Mouse (Mus musculus): ENCODE results near the gene Sae1. TPM values are rescaled to one million over a fixed set of nuclear protein-coding genes. Genes with fewer than 3 reads are reported as not detected.
"Not testable (repeated sequence)": the region's sequence is repeated elsewhere in the genome, so short reads cannot be mapped to it uniquely, and the experiment has no call there.

Sae1 gene
- total and polyA plus RNA-seq, 2 experiments = 11.5 to 16.1 TPM

- peak overlapping the region; percentile 84 for H3K27ac ChIP-seq (replicated peaks; ENCODE audit: insufficient read depth, low read depth, low read length)
- H3K79me2 ChIP-seq (ENCODE audit: control insufficient read depth, insufficient read depth, low read length) = peaks cover 5% of the 10 kb centered on the region; the same call in 1 of the 2 replicates
- H3K27me3 ChIP-seq (ENCODE audit: control insufficient read depth, insufficient read depth, low read length) = no peaks in the 10 kb centered on the region
- peak overlapping the region; percentile 84 for H3K4me3 ChIP-seq (ENCODE audit: insufficient read depth, low read depth, low read length)
- under 1% methylated on average over 31 of the region's 31 CpGs for WGBS
- peak; percentile 66 for DNase-seq (ENCODE audit: extremely low read depth, low read depth, low spot score)
- TF ChIP-seq POLR2A (IDR thresholded peaks at IDR 0.05; ENCODE audit: extremely low read depth, insufficient read depth, low read length) (no peak), CTCF (IDR thresholded peaks at IDR 0.05; ENCODE audit: low read depth, low read length) (no peak)
- H3K9ac ChIP-seq (ENCODE audit: low read depth, low read length) = peak overlapping the region; percentile 95
- no peaks in the 10 kb centered on the region for H3K36me3 ChIP-seq (ENCODE audit: control insufficient read depth, insufficient read depth, low read length)
- peaks cover 20% of the 10 kb centered on the region for H3K4me1 ChIP-seq (ENCODE audit: control insufficient read depth, insufficient read depth, low read length)
Observed at GRCm38 (mm10) chr7:16310521-16311452, 76.8 kb downstream of the Sae1 start.

DNA sequence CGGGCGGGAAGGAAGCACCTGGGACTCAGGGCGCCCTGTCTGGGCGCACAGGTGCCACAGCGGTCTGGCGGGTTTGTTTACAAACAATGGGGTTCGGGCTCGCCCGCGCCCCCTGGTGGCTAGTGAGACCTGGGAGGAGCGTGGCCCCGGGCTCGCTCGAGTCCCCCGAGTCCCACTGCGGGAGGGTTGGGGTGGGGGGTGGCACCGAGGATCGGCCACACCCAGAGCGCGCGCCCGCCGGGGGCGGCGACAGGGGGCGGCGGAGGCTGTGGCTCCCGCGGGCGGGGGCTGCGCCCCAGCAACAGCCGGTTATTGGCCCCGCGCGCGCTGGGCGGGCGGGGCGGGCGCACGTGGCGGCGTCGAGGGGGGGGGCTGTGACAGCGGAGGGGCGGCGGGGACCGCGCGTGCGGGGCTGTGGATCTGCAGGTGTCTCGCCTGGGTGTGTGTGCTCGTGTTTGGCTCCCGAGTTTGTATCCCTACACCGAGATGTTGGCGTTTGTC is 77.5 kb downstream of the Sae1 start:
- under 1% methylated on average over 51 of the region's 56 CpGs for WGBS
- Histone ChIP-seq H3K27me3 (ENCODE audit: control insufficient read depth, insufficient read depth, low read length) (no peaks in the 10 kb centered on the region), H3K36me3 (ENCODE audit: control insufficient read depth, insufficient read depth, low read length) (no peaks in the 10 kb centered on the region), H3K9ac (ENCODE audit: low read depth, low read length) (peak overlapping the region; percentile 95), H3K79me2 (ENCODE audit: control insufficient read depth, insufficient read depth, low read length) (peaks cover 5% of the 10 kb centered on the region; the same call in 1 of the 2 replicates), H3K27ac (replicated peaks; ENCODE audit: insufficient read depth, low read depth, low read length) (peak overlapping the region; percentile 89), H3K4me3 (ENCODE audit: insufficient read depth, low read depth, low read length) (peak overlapping the region; percentile 84), H3K4me1 (ENCODE audit: control insufficient read depth, insufficient read depth, low read length) (peaks cover 17% of the 10 kb centered on the region)
- TF ChIP-seq CTCF (IDR thresholded peaks at IDR 0.05; ENCODE audit: low read depth, low read length) (peak; percentile 77), POLR2A (IDR thresholded peaks at IDR 0.05; ENCODE audit: extremely low read depth, insufficient read depth, low read length) (0 out of 2 replicates have a peak, but pooled peaks have one; percentile 58)
- peak; percentile 78 for DNase-seq (ENCODE audit: extremely low read depth, low read depth, low spot score)

- under 1% methylated on average over 61 of the region's 61 CpGs for WGBS
- peaks cover 16% of the 10 kb centered on the region for H3K4me1 ChIP-seq (ENCODE audit: control insufficient read depth, insufficient read depth, low read length)
- peaks cover 5% of the 10 kb centered on the region; the same call in 1 of the 2 replicates for H3K79me2 ChIP-seq (ENCODE audit: control insufficient read depth, insufficient read depth, low read length)
- TF ChIP-seq CTCF (IDR thresholded peaks at IDR 0.05; ENCODE audit: low read depth, low read length) (no peak), POLR2A (IDR thresholded peaks at IDR 0.05; ENCODE audit: extremely low read depth, insufficient read depth, low read length) (peak; percentile 64; the same call in 1 of the 2 replicates)
- DNase-seq (ENCODE audit: extremely low read depth, low read depth, low spot score) = no peak
- peak overlapping the region; percentile 92 for H3K9ac ChIP-seq (ENCODE audit: low read depth, low read length)
- H3K27me3 ChIP-seq (ENCODE audit: control insufficient read depth, insufficient read depth, low read length) = no peaks in the 10 kb centered on the region
- peak overlapping the region; percentile 89 for H3K27ac ChIP-seq (replicated peaks; ENCODE audit: insufficient read depth, low read depth, low read length)
- H3K36me3 ChIP-seq (ENCODE audit: control insufficient read depth, insufficient read depth, low read length) = no peaks in the 10 kb centered on the region
- H3K4me3 ChIP-seq (ENCODE audit: insufficient read depth, low read depth, low read length) = peak overlapping the region; percentile 84
Observed at GRCm38 (mm10) chr7:16309318-16310019, 78.1 kb downstream of the Sae1 start.

DNA sequence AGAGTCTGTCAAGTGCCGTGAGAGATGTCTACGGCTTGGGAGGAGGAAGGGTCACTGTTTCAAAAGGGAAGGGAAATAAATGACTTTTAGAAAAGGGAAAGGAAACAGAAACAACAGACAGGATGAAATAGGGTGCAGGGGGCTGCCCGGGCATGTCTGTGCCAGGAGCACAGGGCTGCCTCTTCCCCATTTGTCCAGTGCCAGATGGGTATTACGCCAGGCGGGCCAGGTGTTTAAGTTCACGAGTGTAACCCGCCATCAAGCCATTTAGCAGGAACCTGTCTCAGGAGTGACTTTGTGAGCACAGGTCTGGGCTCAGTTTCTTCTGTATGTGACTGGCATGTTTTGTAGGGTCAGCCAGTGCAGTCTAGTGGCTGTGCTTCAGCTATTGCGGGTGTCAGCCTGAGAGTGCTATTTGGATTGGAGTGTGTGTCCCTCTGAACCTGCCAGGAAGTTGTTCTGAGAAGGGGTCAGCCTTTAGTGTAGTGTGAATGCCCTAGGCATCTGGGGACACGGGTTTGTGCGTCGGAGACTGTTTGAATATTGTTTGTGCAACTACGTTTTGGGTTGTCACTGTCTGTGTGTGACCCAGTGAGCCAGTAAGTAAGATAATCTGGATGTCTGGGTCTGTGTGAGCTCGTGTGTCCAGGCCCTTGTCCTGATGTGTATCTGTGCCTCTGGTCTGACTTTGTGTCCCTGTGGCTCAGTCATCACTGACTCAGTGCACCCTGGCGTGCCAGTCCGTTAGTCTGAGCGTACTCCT is 78.9 kb downstream of the Sae1 start:
- peak overlapping the region; percentile 52; the same call in 1 of the 2 replicates for H3K9ac ChIP-seq (ENCODE audit: low read depth, low read length)

GRCm38 (mm10) chr7:16308093-16308492 is 79.5 kb downstream of the Sae1 start, which contains the start of gene Bbc3:
Gene Bbc3 (plus strand): TSS chr7:16308393.
- H3K27me3 ChIP-seq (ENCODE audit: control insufficient read depth, insufficient read depth, low read length); H3K79me2 ChIP-seq (ENCODE audit: control insufficient read depth, insufficient read depth, low read length); DNase-seq (ENCODE audit: extremely low read depth, low read depth, low spot score); H3K27ac ChIP-seq (replicated peaks; ENCODE audit: insufficient read depth, low read depth, low read length); H3K36me3 ChIP-seq (ENCODE audit: control insufficient read depth, insufficient read depth, low read length): not testable (repeated sequence)
- peaks cover 14% of the 10 kb centered on the region for H3K4me1 ChIP-seq (ENCODE audit: control insufficient read depth, insufficient read depth, low read length)
- H3K9ac ChIP-seq (ENCODE audit: low read depth, low read length) = peak within 1 kb of the TSS; percentile 52
- 84% methylated on average over 1 of the region's 1 CpGs for WGBS
- H3K4me3 ChIP-seq (ENCODE audit: insufficient read depth, low read depth, low read length) = peak within 1 kb of the TSS; percentile 84

More for the DNA sequence above, 78.9 kb downstream of the Sae1 start:
- no peaks in the 10 kb centered on the region for H3K27me3 ChIP-seq (ENCODE audit: control insufficient read depth, insufficient read depth, low read length)
- H3K4me3 ChIP-seq (ENCODE audit: insufficient read depth, low read depth, low read length) = peak overlapping the region; percentile 84
- WGBS = 20% methylated on average over 16 of the region's 16 CpGs
- peaks cover 5% of the 10 kb centered on the region; the same call in 1 of the 2 replicates for H3K79me2 ChIP-seq (ENCODE audit: control insufficient read depth, insufficient read depth, low read length)
- no peak for TF ChIP-seq POLR2A (IDR thresholded peaks at IDR 0.05; ENCODE audit: extremely low read depth, insufficient read depth, low read length)
- TF ChIP-seq CTCF (IDR thresholded peaks at IDR 0.05; ENCODE audit: low read depth, low read length) = no peak
- no peak overlapping the region; the same call in 1 of the 2 replicates for H3K27ac ChIP-seq (replicated peaks; ENCODE audit: insufficient read depth, low read depth, low read length)
- peak; percentile 60 for DNase-seq (ENCODE audit: extremely low read depth, low read depth, low spot score)
- H3K4me1 ChIP-seq (ENCODE audit: control insufficient read depth, insufficient read depth, low read length) = peaks cover 14% of the 10 kb centered on the region
- H3K36me3 ChIP-seq (ENCODE audit: control insufficient read depth, insufficient read depth, low read length) = no peaks in the 10 kb centered on the region

DNA sequence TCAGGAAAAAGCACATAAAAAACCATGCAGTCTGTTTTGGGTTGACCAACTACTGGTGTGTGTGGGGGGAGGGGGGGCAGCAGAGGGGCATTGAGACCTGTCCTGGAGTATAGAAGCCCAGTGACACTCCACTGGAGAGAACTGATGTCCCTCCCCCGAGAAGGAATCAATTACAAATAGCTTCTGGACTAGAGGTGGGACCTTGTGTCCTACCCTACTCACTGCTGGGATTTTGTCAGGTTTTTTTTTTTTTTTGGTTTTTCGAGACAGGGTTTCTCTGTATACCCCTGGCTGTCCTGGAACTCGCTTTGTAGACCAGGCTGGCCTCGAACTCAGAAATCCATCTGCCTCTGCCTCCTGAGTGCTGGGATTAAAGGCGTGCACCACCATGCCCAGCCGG is 80.5 kb downstream of the Sae1 start:
- not testable (repeated sequence) for H3K27me3 ChIP-seq (ENCODE audit: control insufficient read depth, insufficient read depth, low read length); DNase-seq (ENCODE audit: extremely low read depth, low read depth, low spot score); H3K79me2 ChIP-seq (ENCODE audit: control insufficient read depth, insufficient read depth, low read length); H3K27ac ChIP-seq (replicated peaks; ENCODE audit: insufficient read depth, low read depth, low read length); H3K9ac ChIP-seq (ENCODE audit: low read depth, low read length); H3K36me3 ChIP-seq (ENCODE audit: control insufficient read depth, insufficient read depth, low read length); H3K4me3 ChIP-seq (ENCODE audit: insufficient read depth, low read depth, low read length)
- WGBS = 85% methylated on average over 6 of the region's 6 CpGs
- peaks cover 14% of the 10 kb centered on the region for H3K4me1 ChIP-seq (ENCODE audit: control insufficient read depth, insufficient read depth, low read length)
